Mouse (Mus musculus) right cerebral cortex, adult 2 months (tissue): ENCODE measurements around the gene Slc6a9.
A peak's percentile ranks its signal among the peaks of the same experiment; 100 is the strongest.

Experiments
- DNase-seq, 2 experiments: peaks; one replicate each; pipeline ENCODE4 v3.0.0; 2021 to 2022; ENCODE audit warnings: low spot score in 2 of 2

Slc6a9 gene

GRCm38 (mm10) chr4:117878301-117878700, 44.0 kb downstream of the Slc6a9 start:
- DNase-seq, result no peak

- DNase-seq, result peak; percentile 48 to 61
Measured at GRCm38 (mm10) chr4:117878703-117879102, 44.4 kb downstream of the Slc6a9 start.

GRCm38 (mm10) chr4:117882701-117883691, 48.7 kb downstream of the Slc6a9 start, which contains the start of gene B4galt2:
Gene B4galt2 (minus strand): TSS chr4:117883487.
- peak; percentile 50 to 68 for DNase-seq

- DNase-seq, result no peak
Measured at GRCm38 (mm10) chr4:117884146-117884545, 49.8 kb downstream of the Slc6a9 start.

GRCm38 (mm10) chr4:117885093-117885492, 50.8 kb downstream of the Slc6a9 start:
- DNase-seq, result no peak

- no peak for DNase-seq
Measured at GRCm38 (mm10) chr4:117885994-117886393, 51.7 kb downstream of the Slc6a9 start.

GRCm38 (mm10) chr4:117886644-117887043, 52.3 kb downstream of the Slc6a9 start:
- no peak for DNase-seq

- DNase-seq, result peak; percentile 96
Measured at GRCm38 (mm10) chr4:117887133-117887532, 52.8 kb downstream of the Slc6a9 start, which contains the start of gene Atp6v0b. Gene Atp6v0b (minus strand): TSS chr4:117887333.

GRCm38 (mm10) chr4:117887920-117888319, 53.6 kb downstream of the Slc6a9 start:
- no peak for DNase-seq

- no peak for DNase-seq
Measured at GRCm38 (mm10) chr4:117889471-117889870, 55.2 kb downstream of the Slc6a9 start.

- no peak for DNase-seq
Measured at GRCm38 (mm10) chr4:117890031-117890430, 55.7 kb downstream of the Slc6a9 start.

GRCm38 (mm10) chr4:117890750-117891149, 56.4 kb downstream of the Slc6a9 start:
- DNase-seq, result no peak

GRCm38 (mm10) chr4:117891738-117892161, 57.4 kb downstream of the Slc6a9 start, which contains the start of gene Dph2:
Gene Dph2 (minus strand): TSS chr4:117892032.
- DNase-seq, result peak; percentile 86

GRCm38 (mm10) chr4:117893376-117893775, 59.1 kb downstream of the Slc6a9 start:
- no peak for DNase-seq

GRCm38 (mm10) chr4:117894601-117895000, 60.3 kb downstream of the Slc6a9 start:
- DNase-seq, result no peak

GRCm38 (mm10) chr4:117895339-117895738, 61.0 kb downstream of the Slc6a9 start:
- no peak for DNase-seq

GRCm38 (mm10) chr4:117896031-117896430, 61.7 kb downstream of the Slc6a9 start:
- DNase-seq, result no peak

- DNase-seq, result no peak
Measured at GRCm38 (mm10) chr4:117898111-117898510, 63.8 kb downstream of the Slc6a9 start.

GRCm38 (mm10) chr4:117904094-117904493, 69.8 kb downstream of the Slc6a9 start:
- no peak for DNase-seq

- DNase-seq, result no peak
Measured at GRCm38 (mm10) chr4:117904761-117905160, 70.5 kb downstream of the Slc6a9 start.

GRCm38 (mm10) chr4:117906196-117906595, 71.9 kb downstream of the Slc6a9 start:
- DNase-seq, result no peak

GRCm38 (mm10) chr4:117908834-117909453, 74.6 kb downstream of the Slc6a9 start:
- no peak for DNase-seq
